Mouse (Mus musculus) spleen, postnatal 10 days (tissue): ENCODE data around the gene Gab3.

Source experiments
- DNase-seq, 2 experiments: peaks; one replicate each; pipeline ENCODE4 v3.0.0; 2021 to 2022; ENCODE audit warnings: low spot score in 2 of 2

Gab3 gene

GRCm38 (mm10) chrX:75084774-75085508 is at the start of gene Gab3:
Gab3 (minus strand) TSS chrX:75085458.
- peak; percentile 31 to 64 for DNase-seq

DNA sequence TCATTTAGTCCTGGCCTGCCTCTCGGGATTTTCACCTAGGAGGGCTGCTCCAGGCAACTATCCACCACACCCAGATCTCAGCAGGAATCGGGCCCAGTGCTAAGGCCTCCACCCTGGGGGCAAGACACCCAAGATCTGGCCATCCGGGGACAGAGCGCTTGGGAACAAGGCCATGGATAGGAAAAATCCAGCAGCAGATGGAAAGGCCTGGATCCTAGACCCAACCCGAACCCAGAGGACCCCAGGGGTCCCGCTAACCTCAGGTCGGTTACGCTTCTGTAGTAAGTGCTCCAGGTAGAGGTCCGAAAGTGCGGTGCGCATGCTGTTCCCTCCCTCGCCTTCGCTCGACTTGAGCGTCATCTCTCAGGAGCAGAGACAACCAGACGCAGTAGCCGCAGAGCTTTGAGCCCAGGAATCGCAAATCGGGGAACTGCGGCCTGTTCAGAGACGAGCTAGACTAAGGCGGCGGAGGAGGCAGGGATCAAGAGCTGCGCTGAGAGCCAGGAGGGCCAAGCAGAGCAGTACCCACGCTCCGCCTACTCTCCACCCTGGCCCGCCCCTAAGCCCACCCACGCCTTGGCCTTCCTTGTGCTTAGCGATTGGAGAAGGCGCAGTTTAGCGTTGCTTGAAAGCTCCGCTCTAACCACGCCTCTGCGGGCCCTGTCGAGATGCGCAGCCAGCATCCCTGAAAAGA is 45.4 kb upstream of the Gab3 start, which contains the start of gene Mpp1:
Mpp1 (minus strand) TSS at position 550 of the 694 bp plus-strand sequence.
- DNase-seq, result peak; percentile 75 to 86

DNA sequence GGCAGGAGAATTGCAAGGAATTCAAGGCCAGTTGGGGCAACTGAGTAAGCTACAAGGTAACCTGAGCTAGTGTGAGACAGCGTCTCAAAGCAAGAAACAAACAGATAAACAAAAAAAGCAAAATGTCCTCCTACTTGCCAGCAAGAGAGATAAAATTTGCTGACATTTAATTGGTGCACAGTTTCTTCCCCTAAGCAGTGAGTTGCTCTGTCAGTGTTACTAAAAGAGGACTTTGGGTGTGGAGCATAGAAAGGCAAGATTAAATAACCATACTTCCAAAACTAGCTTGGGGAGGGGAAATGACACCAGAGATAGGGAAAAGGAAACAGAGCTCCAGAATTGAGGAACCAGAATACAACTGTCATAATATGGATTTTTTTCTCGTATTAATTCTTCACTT is 44.2 kb upstream of the Gab3 start:
- DNase-seq, result no peak

DNA sequence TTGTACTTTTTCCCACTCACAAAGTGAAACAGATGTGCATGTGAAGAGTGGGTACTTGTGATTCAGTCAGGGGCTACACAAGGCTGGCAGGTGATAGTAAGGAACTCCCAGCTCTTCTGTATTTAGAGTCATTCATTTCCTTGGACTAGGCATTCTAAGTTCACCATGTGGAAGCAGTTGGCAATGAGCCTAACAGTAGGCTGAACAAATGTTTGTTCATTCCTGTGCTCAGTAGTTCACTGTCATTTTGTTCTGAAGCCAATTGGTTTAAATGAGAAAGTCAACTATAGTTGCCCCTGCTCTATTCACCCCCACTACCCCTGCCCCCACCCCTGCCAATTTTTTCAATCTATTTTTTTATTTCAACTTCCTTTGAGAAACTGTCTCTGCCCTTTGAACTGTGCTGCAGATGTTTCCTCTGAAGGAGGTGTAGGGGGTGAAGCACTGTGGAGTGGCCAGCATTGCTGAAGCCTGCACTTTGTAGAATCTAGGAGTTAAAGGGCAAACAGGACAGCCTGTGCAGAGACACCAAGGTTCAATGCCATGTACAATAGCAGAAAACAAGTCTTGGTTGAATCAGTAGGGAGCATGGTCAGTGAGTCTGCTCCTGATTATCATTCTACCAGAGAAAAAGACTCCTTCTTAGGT is 43.2 kb upstream of the Gab3 start:
- no peak for DNase-seq

DNA sequence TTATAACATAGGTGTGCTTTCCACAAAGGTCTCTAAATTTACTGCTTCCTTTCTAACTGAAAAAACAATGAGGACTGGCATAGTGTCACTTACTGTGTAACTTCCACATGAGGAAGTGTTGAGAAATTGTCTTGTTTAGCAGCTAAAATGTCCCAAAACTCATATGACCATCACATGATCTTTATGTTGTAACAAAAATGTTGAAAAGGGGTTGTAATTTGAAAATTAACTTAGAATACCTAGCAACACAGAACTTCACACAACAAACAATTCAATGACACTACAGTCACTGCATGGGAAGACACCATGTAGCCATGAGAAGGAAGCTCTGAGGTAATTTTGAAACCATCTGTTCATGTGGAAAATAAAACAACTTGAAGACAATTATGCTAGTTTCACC is 41.6 kb upstream of the Gab3 start:
- DNase-seq, result no peak

DNA sequence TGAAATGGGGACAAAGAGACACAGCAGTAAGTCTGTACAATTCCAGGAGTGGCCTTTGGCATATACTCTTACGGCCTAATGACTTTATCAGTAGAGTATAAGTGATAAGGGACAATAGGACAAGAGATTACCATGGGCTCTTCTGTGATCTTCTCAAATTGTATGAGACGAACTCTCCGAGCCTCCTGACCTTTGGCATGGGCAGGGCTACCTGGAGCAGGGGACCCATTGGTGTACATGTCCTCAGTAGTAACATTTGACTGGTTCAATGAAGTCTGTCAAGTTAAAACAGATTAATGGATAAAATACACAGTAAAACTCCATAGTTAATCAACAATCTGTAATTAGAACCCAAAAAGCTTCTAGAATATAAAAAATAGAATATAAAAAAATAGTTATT is 40.3 kb upstream of the Gab3 start:
- no peak for DNase-seq

- DNase-seq, result no peak
Measured at GRCm38 (mm10) chrX:75115550-75115949, 30.3 kb upstream of the Gab3 start.

GRCm38 (mm10) chrX:75102293-75102692 is 17.0 kb upstream of the Gab3 start:
- no peak for DNase-seq

- no peak for DNase-seq
Measured at GRCm38 (mm10) chrX:75098799-75099198, 13.5 kb upstream of the Gab3 start.

DNA sequence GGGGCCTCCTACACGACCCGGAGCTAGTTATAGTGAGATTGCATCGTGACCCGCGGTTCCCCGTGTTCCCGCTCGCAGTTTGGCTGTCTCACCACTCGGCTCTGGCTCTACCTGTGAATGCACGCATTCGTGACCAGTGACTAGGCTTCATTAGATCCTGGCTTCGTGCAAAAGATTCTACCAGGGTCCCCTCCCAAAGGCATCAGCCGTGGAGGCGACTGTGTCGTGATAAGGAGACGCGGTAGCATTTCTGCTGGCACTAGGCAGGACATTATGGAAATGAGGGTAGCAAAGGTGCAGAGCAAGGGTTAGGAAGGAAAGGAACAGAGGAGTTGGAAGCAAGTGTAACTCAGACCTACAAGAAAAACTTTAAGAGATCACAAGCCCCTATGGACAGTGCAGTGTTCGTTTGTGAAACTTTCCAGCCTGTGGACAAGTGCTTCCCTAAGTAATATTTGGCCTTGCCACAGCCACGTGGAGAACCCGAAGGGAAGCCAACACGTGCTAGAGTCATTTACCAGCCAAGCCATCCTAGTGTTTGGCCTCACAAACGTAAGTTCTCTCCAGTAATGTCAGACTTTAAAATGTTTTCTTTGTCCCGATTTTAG is 11.0 kb upstream of the Gab3 start:
- DNase-seq, result peak in 1 of 2 experiments; percentile 12

DNA sequence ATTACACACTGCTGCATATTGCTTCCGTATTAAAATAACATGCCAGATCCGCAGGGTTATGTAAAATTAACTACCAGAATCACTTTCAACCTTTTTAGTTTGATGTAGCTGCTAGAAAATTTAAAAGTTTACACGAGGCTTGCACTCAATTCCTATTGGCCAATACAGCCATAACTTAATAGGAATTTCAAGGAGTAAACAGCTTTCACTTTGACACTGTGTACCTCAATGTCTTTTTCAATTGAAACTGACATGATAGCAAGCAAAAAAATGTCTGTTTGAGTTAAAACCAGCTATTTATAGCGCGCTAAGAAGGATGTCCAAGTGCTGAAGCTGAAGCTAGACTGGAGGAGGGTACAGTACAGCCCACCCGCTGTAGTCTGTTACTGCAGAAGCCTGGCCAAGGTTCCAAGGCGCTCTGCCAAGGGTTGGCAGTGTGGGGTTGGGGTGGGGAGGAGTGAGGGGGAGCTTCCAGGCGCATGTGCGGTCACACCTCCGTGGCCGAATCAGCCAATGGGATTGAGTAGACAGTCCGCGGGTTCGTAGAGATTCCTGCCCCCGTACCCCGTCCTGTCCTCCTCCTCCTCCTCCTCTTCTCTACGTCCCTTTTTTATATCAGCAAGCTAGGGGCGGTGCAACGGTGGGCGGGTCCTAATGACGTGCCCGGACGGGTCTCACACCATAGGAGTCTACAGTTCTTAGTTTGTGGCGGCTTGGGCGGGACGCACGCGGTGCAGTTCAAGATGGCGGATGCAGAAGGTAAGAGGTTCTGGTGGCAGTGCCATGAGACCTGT is 10.3 kb upstream of the Gab3 start, which contains the start of gene Dkc1:
Dkc1 (plus strand) TSS at position 486 of the 794 bp plus-strand sequence.
- DNase-seq, result peak; percentile 81 to 93

DNA sequence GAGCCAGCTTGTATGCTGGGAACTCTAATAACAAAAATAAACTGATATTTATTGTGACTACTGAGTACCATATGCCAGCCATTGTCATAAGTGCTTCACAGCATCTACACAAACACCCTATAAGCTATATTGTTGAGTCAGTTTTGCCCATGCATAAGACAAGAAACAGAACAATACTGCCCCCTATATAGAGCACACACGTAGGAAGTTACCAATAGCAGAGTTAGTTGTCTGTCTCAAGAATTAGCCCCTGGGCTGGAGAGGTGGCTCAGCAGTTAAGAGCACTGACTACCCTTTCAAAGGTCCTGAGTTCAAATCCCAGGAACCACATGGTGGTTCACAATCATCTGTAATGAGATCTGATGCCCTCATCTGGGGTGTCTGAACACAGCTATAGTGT is 396 bp upstream of the Gab3 start:
- no peak for DNase-seq

- peak in 1 of 2 experiments; percentile 37 for DNase-seq
Measured at GRCm38 (mm10) chrX:75083982-75084773, 1.1 kb downstream of the Gab3 start.

GRCm38 (mm10) chrX:75082351-75082750 is 2.9 kb downstream of the Gab3 start:
- DNase-seq, result peak in 1 of 2 experiments; percentile 56

GRCm38 (mm10) chrX:75056120-75056775 is 29.0 kb downstream of the Gab3 start:
- DNase-seq, result no peak

GRCm38 (mm10) chrX:75046921-75047635 is 38.2 kb downstream of the Gab3 start:
- DNase-seq, result no peak

DNA sequence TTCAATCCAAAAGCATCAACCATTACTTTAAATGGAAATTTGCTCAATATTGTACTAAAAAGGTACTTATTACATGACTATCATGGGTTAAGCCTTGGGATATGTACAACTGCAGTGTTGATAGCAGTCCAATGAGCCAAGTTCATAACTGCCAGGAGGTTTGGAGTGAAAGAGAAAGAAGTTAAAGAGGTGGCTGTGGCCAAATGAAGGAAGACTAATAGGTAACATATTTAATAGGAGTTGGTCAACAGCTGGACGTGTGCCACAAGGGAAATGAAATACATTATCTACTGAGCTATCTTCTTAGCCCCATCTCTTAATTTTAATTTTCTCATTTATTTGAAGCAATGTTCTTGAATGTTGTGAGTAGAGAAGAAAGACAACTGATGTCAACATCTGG is 39.3 kb downstream of the Gab3 start:
- DNase-seq, result no peak

DNA sequence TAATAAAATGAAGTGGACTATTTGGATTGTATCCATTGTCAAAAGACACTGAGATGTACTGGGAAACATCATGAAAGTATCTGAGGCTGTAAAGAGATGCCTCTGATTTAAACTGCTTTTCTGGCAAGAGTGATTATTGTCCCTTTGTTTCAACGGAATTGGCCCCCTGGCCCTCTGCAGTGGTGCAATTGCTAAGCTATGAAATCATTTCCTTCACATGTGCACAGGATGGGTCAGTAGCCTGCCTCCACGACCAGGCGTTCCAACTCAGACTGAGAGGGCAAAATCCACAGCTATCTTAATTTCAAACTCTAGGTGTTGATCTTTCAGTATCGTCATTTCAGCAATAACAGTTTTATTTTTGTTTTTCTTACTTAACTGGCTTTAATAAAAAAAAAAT is 40.7 kb downstream of the Gab3 start:
- DNase-seq, result no peak

DNA sequence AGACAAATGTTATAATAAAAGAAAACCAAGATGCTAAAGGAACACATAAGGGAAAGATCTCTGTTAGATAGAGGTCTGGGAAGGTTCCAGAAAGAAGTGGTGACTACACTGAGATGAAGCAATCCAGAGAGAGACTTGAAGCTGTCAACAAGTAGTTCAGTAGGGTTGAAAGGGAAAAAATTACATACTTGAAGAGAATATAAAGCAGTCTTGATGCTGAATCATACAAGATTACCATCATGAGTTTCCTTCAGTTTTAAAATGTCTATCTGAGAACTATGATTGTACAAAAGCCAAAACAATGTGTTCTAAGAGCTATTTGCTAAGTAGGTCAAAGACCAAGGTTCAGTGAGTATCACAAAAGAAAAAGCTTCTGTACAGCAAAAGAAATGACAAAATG is 48.6 kb downstream of the Gab3 start:
- no peak for DNase-seq
